Mouse (Mus musculus) kidney, adult 11 months (tissue): ENCODE data around the gene Pappa.

Source experiments
- DNase-seq: peaks from one replicate; pipeline ENCODE4 v3.0.0; 2022

Pappa gene

GRCm38 (mm10) chr4:65278451-65279271 is 154.7 kb downstream of the Pappa start:
- no peak for DNase-seq

GRCm38 (mm10) chr4:65279272-65279653 is 155.3 kb downstream of the Pappa start:
- DNase-seq = no peak

DNA sequence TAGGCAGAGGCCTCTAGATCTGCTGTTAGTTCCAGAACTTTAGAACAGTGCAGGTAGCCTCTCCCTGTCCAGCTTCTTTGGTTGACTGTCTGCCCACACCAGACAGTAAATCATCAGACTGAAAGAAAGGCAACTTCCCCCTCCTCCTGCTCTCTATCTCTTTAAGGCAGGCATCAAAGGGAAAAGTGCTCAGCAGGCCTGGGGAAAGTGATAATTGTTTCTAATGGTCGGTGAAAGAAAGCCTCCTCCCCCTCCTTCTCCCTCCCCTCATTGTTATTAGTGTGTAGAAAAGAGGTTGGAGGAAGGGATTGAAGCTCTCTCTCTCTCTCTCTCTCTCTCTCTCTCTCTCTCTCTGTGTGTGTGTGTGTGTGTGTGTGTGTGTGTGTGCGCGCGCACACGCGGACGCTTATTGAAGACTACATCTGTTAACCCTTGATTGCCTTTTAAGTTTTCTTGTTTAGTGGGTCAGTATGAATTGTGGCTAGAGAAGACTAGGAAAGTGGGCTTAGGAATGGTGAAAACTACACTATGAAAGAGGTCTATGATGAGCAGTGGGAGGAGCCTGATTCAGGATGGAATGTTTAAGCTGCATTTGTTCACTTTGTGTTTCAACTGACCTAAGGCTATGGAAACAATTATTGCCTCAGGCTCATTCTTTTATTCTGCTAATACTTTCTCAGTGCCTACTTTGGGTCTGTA is 156.2 kb downstream of the Pappa start:
- no peak for DNase-seq

DNA sequence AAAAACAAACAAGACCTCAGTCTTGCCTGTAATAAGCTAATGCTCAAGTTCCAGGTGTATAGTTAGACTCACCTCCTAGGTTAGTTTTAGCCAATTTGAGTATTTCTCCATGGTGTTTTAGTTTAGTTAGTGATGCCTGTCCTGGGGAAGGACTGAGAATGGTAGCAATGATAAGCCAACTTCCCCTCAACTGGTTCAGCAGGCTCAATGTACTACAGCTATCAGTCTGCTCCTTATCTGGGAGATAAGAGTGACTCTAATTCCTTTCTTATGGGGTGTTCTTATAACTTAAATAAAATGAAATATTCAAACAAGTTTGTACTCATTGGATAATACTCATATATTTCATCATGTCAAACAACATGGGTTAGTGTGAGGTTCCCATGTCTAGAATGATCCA is 156.9 kb downstream of the Pappa start:
- no peak for DNase-seq

DNA sequence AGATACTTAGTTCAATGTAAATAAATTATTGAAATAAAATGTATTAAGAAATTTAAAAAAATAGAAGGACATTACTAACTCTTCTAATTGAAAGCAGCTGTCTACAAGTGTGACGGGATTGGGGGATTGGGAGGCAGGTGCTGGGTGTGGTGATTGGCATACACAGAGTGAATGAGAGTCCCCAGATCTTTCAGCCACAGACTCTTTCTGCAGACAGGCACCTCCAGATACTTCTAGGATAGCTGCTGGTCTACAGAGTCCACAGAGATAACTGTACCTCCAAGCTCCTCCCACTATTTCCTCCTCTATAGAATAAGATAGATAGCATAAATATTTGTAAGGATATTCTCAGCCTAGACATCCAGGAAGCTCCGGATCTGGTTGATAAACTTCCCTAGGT is 159.6 kb downstream of the Pappa start:
- no peak for DNase-seq

GRCm38 (mm10) chr4:65285165-65285564 is 161.2 kb downstream of the Pappa start:
- no peak for DNase-seq

DNA sequence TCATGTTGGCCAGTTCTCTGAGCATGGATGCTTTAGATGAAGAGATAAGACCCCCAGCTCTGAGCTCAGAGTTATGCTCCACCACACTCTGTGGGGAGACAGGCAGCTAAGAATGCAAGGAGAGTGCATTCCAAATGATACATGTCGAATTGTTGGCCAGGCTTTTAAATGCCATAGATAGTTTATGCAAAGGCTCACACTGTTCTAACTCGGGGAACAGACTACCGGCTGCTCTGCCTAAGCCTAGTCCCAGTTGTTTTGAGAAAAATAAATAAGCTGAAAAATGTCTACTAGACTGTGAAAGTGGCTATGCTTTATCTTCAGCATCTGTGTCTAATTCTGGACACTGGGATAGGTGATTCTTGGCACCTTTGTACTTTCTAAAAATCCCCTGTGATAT is 165.3 kb downstream of the Pappa start:
- DNase-seq = no peak

- DNase-seq = no peak
Measured at GRCm38 (mm10) chr4:65295741-65296140, 171.8 kb downstream of the Pappa start.

DNA sequence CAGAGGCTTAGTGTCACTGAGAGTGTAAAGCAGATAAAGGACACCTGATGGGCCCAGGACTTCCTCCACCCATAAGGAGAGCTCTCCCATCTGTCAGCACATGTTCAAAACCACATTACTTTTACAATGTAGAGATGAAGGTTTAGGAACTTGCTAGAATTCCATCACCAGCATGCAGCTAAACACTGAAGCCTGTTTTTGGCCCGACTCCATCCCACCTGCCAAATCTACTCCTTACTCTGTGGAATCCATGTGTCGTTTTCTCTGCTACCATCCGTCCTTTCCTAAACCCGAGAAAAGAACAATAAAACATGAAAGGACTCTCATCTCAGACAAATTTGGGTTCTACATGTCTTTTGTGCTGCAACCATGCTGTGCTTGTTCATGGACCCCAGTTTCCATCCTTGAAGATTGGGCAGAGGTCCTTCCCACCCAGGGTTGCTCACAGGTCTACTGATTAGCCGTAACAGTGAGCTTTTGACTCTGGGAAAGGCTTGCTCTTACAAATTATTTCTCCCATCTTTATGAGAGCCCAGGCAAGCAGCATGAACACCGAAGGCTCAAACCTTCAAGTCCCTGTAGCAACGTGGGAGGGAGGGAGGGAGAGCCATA is 172.5 kb downstream of the Pappa start:
- no peak for DNase-seq

- no peak for DNase-seq
Measured at GRCm38 (mm10) chr4:65296968-65297499, 173.1 kb downstream of the Pappa start.

DNA sequence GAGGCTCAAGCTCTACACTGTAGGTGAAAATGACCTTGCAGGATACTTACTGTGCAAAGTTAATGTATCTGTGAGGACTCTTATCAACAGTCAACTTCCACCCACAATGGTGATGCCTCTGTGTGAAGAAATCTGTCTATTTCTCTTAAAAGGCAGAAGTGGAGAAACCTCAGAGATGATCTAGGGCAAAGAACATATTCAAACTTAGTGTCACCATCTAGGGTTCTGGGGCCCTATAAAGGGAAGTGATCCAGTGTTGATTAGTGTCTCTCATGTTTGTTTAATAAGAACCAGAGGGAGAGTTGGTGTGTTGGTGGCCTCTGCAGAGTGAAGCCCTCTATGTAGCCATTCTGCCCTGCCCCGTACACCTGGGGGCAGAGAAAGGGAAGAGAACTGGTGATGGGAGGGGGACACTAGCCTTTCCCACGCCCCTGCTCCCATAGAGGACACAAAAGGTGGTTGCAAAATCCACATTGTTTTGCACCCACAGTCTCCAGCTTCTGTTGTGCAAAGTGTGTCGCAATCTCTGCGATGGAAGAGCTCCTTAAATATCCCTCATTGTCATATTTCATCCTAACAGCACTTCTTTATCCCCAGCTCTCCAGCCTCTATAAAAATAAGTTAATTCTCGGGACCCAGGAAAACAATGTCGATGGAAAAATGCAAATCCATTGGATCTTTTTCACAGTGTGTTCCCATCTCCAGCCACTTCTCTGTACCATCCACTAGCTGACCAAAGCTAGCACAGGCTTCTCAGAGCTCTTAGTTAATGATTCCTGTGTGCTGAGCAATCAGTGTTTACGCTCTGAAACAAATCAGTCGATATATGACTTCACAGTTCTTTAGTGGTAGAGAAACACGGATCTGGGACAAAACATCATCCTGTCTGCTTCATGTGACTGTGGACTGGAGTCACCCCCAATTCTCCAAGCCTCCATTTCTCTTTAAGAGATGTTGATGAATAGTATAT is 174.5 kb downstream of the Pappa start:
- no peak for DNase-seq

GRCm38 (mm10) chr4:65299365-65299764 is 175.4 kb downstream of the Pappa start:
- no peak for DNase-seq

GRCm38 (mm10) chr4:65300431-65300830 is 176.5 kb downstream of the Pappa start:
- no peak for DNase-seq

GRCm38 (mm10) chr4:65302666-65303065 is 178.7 kb downstream of the Pappa start:
- no peak for DNase-seq

DNA sequence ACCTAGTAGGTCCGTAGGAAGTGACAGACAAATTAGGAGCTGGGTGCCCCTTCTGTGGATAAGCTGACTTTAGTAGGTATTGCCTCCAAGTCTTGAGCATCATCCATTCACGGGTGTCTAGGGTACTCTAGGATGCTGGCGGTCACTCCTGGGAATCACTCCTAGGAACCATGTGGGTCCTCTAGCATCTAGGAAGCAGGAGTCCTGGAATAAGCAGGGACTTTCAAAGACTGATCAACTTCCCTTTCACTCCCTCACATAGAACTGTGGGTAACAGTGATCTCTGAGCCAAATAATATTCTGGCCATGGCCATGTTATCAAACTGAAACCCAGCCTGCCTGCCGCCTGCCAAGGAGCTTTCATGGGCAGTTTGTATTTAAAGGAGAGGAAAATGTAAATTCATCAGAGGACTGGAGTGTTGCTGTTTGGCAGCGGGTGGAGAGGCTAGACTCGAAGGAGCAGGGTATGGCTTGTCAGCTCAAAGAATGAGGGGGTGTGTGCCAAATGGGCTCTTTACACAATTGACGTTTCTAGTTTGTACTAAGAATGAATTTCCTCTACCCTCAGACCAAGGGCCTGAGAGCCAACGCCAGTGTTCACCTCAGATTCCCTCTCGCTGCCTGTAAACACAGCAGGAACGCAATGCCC is 194.0 kb downstream of the Pappa start:
- DNase-seq = no peak

GRCm38 (mm10) chr4:65321340-65321739 is 197.4 kb downstream of the Pappa start:
- DNase-seq = no peak

DNA sequence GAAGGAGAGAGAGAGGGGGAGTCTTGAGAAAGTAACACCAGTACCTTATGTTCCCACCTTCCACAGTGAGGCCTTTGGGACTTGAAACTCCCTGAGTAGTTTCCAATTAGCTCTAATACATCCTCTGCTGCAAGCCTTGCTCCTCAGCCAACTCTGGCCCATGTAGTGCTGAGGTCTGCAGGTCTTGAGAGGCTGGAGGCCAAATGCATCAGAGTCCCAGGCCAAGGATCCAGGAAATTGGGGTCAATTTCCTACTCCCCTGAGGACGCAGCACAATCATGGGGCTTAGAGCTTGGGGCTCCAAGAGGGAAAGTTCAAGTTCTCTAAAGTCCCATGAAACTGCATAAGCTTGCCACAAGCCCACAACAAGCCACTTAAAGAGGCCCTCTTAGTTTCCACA is 198.0 kb downstream of the Pappa start:
- peak; percentile 31 for DNase-seq

DNA sequence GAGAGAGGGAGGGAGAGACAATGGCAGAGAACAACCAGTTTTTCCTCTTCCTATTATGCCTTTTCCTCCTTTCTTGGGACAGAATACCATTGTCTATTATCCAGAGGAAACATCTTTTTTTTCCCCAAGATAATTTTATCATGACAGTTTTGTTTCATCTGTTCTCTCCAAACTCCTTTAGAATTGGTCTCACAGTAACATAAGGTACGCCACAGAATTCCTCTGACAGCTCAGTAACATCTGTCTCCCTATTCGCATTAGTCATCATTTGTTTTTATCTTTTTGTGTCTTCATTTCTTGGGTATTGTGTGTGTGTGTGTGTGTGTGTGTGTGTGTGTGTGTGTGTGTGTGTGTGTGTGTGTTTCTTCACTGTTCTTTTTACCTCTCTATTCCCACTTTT is 201.8 kb downstream of the Pappa start:
- no peak for DNase-seq

DNA sequence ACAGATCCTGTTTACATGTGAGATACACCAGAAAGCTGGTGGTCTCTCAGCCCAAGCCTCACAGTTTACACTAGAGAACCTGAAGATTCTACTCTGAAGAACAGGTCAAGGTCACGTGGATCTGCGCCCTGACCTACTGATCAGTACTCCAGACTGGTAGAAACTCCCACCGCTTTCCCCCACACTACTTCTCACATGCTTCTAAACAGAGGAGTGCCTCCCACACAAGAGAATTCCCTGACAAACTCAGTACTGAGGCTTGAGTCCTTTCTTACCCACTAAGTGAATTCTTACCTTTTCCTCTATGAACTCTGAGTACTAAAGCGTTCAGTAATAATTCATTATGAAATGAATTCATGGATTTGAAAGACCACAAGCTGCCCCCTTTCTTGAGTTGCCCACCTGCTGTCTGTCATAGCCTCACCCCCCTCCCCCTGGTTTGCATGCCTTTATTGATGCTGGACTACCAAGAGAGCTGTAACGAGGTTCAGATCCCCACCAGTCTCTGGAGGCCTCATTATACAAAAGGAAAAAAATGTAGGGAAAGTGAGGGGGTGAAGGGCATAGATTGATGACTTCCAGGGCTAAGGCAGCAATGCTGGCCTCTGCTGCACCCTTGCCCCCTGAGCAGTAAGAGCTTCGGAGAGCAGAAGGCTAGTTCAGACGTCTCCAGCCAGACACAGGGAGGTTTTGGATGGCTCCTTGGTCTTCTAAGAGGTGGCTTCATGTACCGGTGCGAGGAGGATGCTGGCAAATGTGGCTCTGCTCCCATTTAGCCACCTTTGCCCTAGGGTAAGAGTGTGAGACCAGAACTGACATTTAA is 204.7 kb downstream of the Pappa start:
- DNase-seq = no peak

DNA sequence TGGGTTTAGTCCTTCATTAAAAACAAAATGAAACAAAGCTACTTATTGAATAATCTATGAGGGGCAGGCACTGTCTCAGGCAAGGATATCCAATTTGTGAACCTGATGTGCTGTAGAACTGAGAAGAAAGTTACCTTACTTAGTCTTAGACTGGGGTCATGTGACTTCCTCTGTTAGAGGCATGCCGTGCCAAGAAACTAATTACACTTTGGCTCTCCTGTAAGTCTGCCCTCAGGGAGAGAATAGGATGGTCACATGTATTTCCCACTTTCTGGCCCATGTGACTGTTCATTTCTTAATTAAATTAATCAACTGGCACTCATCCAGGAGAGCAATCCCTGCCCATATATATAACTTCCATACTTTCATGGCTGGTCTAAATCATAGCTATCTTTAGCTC is 209.7 kb downstream of the Pappa start:
- DNase-seq = peak; percentile 46

GRCm38 (mm10) chr4:65341766-65342165 is 217.8 kb downstream of the Pappa start:
- DNase-seq = no peak
